Mouse (Mus musculus): ENCODE data around the gene Dscaml1. TPM values are rescaled to one million over a fixed set of nuclear protein-coding genes. Genes with fewer than 3 reads are reported as not detected.

Gene Dscaml1
- not detected for polyA plus RNA-seq (2014; fragmentation: Illumina TruSeq; extraction: RNeasy Lipid Tissue Mini Kit (QIAGEN cat#74804); ENCODE audit: low read depth, low replicate concordance)

GRCm38 (mm10) chr9:45426456-45426855 is at the start of gene Dscaml1:
Gene Dscaml1, plus strand, starts transcription at chr9:45426628.

GRCm38 (mm10) chr9:45399434-45399833 is 27.0 kb upstream of the Dscaml1 start, which contains the start of gene Fxyd2:
Gene Fxyd2, plus strand, starts transcription at chr9:45399669.

Other genes with a start within 250 kb of the Dscaml1 start
- gene BC049352, start 244.6 kb upstream of the Dscaml1 start, polyA plus RNA-seq (2014; fragmentation: Illumina TruSeq; extraction: RNeasy Lipid Tissue Mini Kit (QIAGEN cat#74804); ENCODE audit: low read depth, low replicate concordance), result 1.1 TPM
- gene Tmprss4, start 222.5 kb upstream of the Dscaml1 start, polyA plus RNA-seq (2014; fragmentation: Illumina TruSeq; extraction: RNeasy Lipid Tissue Mini Kit (QIAGEN cat#74804); ENCODE audit: low read depth, low replicate concordance), result not detected
- gene Il10ra, start 157.5 kb upstream of the Dscaml1 start, polyA plus RNA-seq (2014; fragmentation: Illumina TruSeq; extraction: RNeasy Lipid Tissue Mini Kit (QIAGEN cat#74804); ENCODE audit: low read depth, low replicate concordance), result 0.28 TPM
- 0.16 TPM for gene Tmprss13, start 107.5 kb upstream of the Dscaml1 start, polyA plus RNA-seq (2014; fragmentation: Illumina TruSeq; extraction: RNeasy Lipid Tissue Mini Kit (QIAGEN cat#74804); ENCODE audit: low read depth, low replicate concordance)
- gene Fxyd6, start 56.4 kb upstream of the Dscaml1 start, polyA plus RNA-seq (2014; fragmentation: Illumina TruSeq; extraction: RNeasy Lipid Tissue Mini Kit (QIAGEN cat#74804); ENCODE audit: low read depth, low replicate concordance), result 0.65 TPM
- gene Fxyd2, start 27.0 kb upstream of the Dscaml1 start, polyA plus RNA-seq (2014; fragmentation: Illumina TruSeq; extraction: RNeasy Lipid Tissue Mini Kit (QIAGEN cat#74804); ENCODE audit: low read depth, low replicate concordance), result 368 TPM